Mouse (Mus musculus) skeletal muscle tissue, adult 2 months (tissue): ENCODE data around the gene Acyp1.
"Not testable (repeated sequence)": the region's sequence is repeated elsewhere in the genome, so short reads cannot be mapped to it uniquely, and the experiment has no call there.

Experiments
- DNase-seq: peaks from one replicate; pipeline ENCODE4 v3.0.0-alpha.2; 2012; ENCODE audit warnings: low read depth, low spot score

Acyp1 gene

GRCm38 (mm10) chr12:85284331-85284730 is 3.9 kb downstream of the Acyp1 start:
- no peak for DNase-seq

GRCm38 (mm10) chr12:85281756-85282155 is 6.5 kb downstream of the Acyp1 start:
- DNase-seq: not testable (repeated sequence)

GRCm38 (mm10) chr12:85280845-85281651 is 7.2 kb downstream of the Acyp1 start:
- no peak for DNase-seq

GRCm38 (mm10) chr12:85280105-85280844 is 8.0 kb downstream of the Acyp1 start:
- peak; percentile 91 for DNase-seq

- no peak for DNase-seq
These were observed 8.7 kb downstream of the Acyp1 start for GRCm38 (mm10) chr12:85279396-85280080.

GRCm38 (mm10) chr12:85278919-85279318 is 9.3 kb downstream of the Acyp1 start:
- no peak for DNase-seq

- DNase-seq: no peak
These were observed 12.0 kb downstream of the Acyp1 start for GRCm38 (mm10) chr12:85276273-85276672.

- DNase-seq: no peak
These were observed 14.7 kb downstream of the Acyp1 start for GRCm38 (mm10) chr12:85273508-85273907.

- no peak for DNase-seq
These were observed 16.4 kb downstream of the Acyp1 start for GRCm38 (mm10) chr12:85271843-85272206.

- no peak for DNase-seq
These were observed 17.0 kb downstream of the Acyp1 start for GRCm38 (mm10) chr12:85271132-85271842.

- peak; percentile 77 for DNase-seq
These were observed 17.9 kb downstream of the Acyp1 start, which contains the start of gene Mlh3 for GRCm38 (mm10) chr12:85270319-85270718. TSS of gene Mlh3 (minus strand) at chr12:85270599.

- no peak for DNase-seq
These were observed 18.4 kb downstream of the Acyp1 start for GRCm38 (mm10) chr12:85269821-85270220.

GRCm38 (mm10) chr12:85266248-85266647 is 22.0 kb downstream of the Acyp1 start:
- no peak for DNase-seq

GRCm38 (mm10) chr12:85264940-85265339 is 23.3 kb downstream of the Acyp1 start:
- no peak for DNase-seq

- DNase-seq: no peak
These were observed 23.7 kb downstream of the Acyp1 start for GRCm38 (mm10) chr12:85264531-85264930.

GRCm38 (mm10) chr12:85263190-85263589 is 25.0 kb downstream of the Acyp1 start:
- DNase-seq: no peak

- DNase-seq: no peak
These were observed 25.7 kb downstream of the Acyp1 start for GRCm38 (mm10) chr12:85262489-85262888.

GRCm38 (mm10) chr12:85257008-85257639 is 31.1 kb downstream of the Acyp1 start:
- no peak for DNase-seq

- DNase-seq: no peak
These were observed 32.0 kb downstream of the Acyp1 start for GRCm38 (mm10) chr12:85256074-85256751.

GRCm38 (mm10) chr12:85252083-85252482 is 36.2 kb downstream of the Acyp1 start:
- DNase-seq: no peak

- DNase-seq: no peak
These were observed 50.7 kb downstream of the Acyp1 start for GRCm38 (mm10) chr12:85237553-85237952.
